Mouse (Mus musculus) liver, postnatal 0 days (tissue): ENCODE measurements around the gene Dab1.

Source experiments
- CTCF ChIP-seq: sonication (generic); IDR thresholded peaks from 2 replicates; pipeline ENCODE4 v1.5.1; 2016; ENCODE audit warnings: antibody characterized with exemption, low read depth
- EP300 ChIP-seq: IDR thresholded peaks from 2 replicates; pipeline ENCODE4 v1.6.1; 2016; ENCODE audit warnings: antibody characterized with exemption, low read depth, mild to moderate bottlenecking

GRCm38 (mm10) chr4:104331896-104332295 lies 712.7 kb downstream of the Dab1 start:
- TF ChIP-seq CTCF (no peak), EP300 (no peak)
